Mouse (Mus musculus) E14TG2a.4 (cell line): ENCODE measurements at regions not wholly inside any gene's neighbourhood (a gene's known extent, or its start where the extent isn't known, plus 50 kb on each side); places are given as distances from the start of the nearest gene placed in this dataset.
"Not testable (repeated sequence)": the region's sequence is repeated elsewhere in the genome, so short reads cannot be mapped to it uniquely, and the experiment has no call there.

ENCODE experiments used
- H3K27me3 ChIP-seq: 2 replicates; pipeline ENCODE4 v1.6.1; 2014; ENCODE audit warnings: low read length, control low read depth; ENCODE audit not compliant: insufficient read depth
- H3K36me3 ChIP-seq: 2 replicates; pipeline ENCODE4 v1.6.1; 2014; ENCODE audit warnings: low read length, control low read depth; ENCODE audit not compliant: insufficient read depth
- H3K4me1 ChIP-seq: replicated peaks from 2 replicates; pipeline ENCODE4 v1.6.1; 2014; ENCODE audit warnings: low read depth, low read length, control low read depth
- H3K4me3 ChIP-seq: replicated peaks from 2 replicates; pipeline ENCODE4 v1.5.1; 2014; ENCODE audit warnings: mild to moderate bottlenecking, low read length
- H3K9me3 ChIP-seq: 2 replicates; pipeline ENCODE4 v1.6.1; 2014; ENCODE audit warnings: low read length, control low read depth
- CTCF ChIP-seq: conservative IDR thresholded peaks from 2 replicates; pipeline ENCODE4 v1.5.1; 2014; ENCODE audit warnings: low read length
- NANOG ChIP-seq: IDR thresholded peaks from 2 replicates; pipeline ENCODE4 v1.6.1; 2014; ENCODE audit warnings: borderline replicate concordance, low read length, mixed read lengths
- POU5F1 ChIP-seq: IDR thresholded peaks from 2 replicates; pipeline ENCODE4 v1.6.1; 2014; ENCODE audit warnings: low read length, borderline replicate concordance

DNA sequence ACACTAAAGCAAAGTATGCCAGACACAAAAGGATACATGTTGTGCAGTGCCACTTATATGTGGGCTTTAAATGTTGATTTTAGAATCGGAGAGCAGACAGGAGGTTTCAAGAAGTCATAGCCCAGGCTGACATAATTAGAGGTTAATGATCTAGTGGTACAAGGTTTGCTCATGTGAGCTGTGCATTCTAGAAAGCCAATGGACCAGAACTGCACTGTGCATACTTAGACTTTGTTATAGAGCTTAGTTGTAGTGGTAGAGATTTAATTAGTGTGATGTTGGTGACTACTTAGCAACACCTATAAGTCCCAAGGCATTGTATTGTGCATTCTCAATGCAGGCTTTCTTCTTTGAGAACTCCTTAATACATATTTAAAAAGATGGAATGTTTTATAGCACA is 369.6 kb downstream of the Dok5 start:
- Histone ChIP-seq H3K4me1 (no peaks in the 10 kb centered on the region), H3K9me3 (peaks cover 19% of the 10 kb centered on the region), H3K4me3 (no peak overlapping the region), H3K27me3 (no peaks in the 10 kb centered on the region), H3K36me3 (no peaks in the 10 kb centered on the region)
- TF ChIP-seq NANOG (no peak), POU5F1 (no peak), CTCF (no peak)

DNA sequence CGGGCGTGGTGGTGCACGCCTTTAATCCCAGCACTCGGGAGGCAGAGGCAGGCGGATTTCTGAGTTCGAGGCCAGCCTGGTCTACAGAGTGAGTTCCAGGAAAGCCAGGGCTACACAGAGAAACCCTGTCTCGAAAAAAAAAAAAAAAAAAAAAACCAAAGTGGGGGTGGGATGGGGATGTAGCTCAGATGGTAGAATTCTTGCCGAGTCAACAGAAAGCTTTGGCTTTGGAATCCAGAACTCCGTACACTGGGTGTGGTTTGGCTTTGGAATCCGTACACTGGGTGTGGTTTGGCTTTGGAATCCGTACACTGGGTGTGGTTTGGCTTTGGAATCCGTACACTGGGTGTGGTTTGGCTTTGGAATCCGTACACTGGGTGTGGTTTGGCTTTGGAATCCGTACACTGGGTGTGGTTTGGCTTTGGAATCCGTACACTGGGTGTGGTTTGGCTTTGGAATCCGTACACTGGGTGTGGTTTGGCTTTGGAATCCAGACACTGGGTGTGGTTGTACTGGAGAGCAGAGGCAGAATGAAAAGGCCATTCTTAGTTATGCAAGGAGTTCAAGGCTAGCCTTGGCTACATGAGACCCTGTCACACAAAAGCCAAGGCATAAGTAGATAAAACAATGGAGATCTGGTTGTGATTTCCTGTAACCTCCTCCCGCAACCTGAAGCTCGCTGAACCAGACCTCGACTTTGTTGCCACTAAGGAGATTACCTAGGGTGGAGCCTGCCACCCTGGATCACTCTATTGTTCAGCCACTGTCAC is 388.6 kb downstream of the Dok5 start:
- not testable (repeated sequence) for H3K27me3 ChIP-seq, H3K4me3 ChIP-seq, H3K36me3 ChIP-seq
- Histone ChIP-seq H3K4me1 (peaks cover 15% of the 10 kb centered on the region), H3K9me3 (peaks cover 59% of the 10 kb centered on the region)

DNA sequence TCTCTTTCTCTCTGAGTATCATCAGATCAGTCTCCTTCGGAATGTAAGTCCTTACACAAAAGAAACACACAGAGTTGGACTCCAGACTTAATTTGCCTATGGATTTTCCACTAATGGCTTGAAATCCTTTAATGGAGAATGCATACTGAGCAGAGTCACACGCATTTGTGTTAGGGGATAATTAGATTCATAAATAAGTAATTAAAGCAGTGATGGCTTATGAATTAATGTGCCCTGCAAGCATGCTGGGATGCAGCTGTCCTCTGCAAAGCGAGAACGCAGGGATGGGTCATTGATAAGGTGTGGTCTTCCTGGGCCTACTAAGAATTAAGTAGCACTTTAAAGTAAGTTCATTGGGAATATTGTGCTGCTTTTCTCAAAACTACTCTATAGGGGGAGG is 403.2 kb downstream of the Dok5 start:
- no peak for TF ChIP-seq NANOG
- TF ChIP-seq POU5F1 = no peak
- no peak for TF ChIP-seq CTCF
- Histone ChIP-seq H3K27me3 (no peaks in the 10 kb centered on the region), H3K4me1 (peaks cover 7% of the 10 kb centered on the region; the same call in 1 of the 2 replicates), H3K4me3 (no peak overlapping the region), H3K9me3 (peaks cover 20% of the 10 kb centered on the region), H3K36me3 (no peaks in the 10 kb centered on the region)
